Mouse (Mus musculus): Measurements from ENCODE around the gene Fat4. TPM values are rescaled to one million over a fixed set of nuclear protein-coding genes. Genes with fewer than 3 reads are reported as not detected.

Fat4 gene
- total RNA-seq, 2 experiments from 2014 or later: 2.0 to 3.6 TPM

DNA sequence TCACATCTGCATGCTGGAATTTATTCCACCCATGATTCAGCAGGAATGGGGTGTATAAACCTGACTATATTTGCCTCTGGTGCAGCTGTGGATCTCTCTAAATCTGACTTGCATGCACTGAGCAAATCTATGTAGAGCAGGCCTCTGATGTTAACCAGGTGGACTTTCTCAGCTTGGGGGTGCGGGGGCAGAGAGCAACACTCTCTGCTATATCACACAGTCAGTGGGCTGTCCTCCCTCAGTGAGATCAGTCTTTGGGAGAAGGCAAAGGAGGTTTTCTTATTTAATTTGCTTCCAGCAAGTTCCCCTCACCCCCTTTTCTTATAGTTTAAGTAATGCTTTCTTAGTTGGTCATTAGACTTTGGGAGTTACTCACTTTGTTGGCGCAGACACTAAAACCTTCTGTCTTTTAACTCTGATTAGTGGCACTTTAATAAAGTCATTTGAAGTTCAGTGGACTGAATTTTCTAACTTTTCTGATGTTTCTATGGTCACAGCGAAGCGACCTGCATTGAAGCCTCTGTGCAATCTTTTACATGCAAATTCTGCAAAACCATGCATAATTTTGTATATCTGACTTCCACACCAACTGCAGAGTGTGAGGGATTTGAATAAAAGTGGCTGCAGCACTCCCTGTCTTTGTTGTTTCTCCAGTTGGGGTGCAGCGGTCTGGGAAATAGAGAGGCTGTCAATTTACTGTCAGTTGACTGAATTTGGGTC, 26.2 kb downstream of the Fat4 start:
- intact Hi-C loops (cut with DNase I): no loop called here
- H3K27ac ChIP-seq: no peak overlapping the region
- no peak for TF ChIP-seq CTCF (IDR thresholded peaks at IDR 0.05)
- no peak for DNase-seq
- H3K4me3 ChIP-seq: no peak overlapping the region

DNA sequence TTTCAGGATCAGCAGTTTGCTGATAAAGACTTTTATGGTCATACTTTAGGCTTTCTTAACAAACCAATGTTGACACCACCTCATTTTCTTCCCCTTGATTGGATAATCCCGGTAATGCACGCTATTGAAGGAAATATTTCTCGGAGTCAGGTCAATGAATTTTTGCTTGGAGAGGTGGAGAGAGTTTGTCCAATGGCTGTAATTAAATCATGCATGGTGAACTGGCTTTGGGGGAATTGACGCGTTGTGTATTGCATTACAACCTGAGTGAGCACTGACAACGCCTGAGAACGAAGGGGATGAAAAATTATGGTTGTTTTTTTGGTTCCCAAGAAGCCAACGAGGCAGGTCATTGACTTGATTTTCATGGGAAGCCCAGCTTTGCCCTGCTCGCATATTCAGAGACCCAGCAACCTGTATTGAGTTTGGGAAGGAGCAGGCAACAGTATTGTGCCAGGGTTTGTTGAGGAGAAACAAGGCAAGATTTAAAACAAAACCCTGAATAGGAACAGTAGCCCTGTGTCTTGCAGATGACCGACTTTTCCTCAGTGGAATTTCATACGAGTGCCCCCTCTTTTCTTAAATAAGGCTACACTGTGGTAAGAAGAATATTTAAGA, 26.9 kb downstream of the Fat4 start:
- Histone ChIP-seq H3K4me3 (no peak overlapping the region), H3K27ac (no peak overlapping the region)
- TF ChIP-seq CTCF (IDR thresholded peaks at IDR 0.05): no peak
- intact Hi-C loops (cut with DNase I): no loop called here
- DNase-seq: no peak

DNA sequence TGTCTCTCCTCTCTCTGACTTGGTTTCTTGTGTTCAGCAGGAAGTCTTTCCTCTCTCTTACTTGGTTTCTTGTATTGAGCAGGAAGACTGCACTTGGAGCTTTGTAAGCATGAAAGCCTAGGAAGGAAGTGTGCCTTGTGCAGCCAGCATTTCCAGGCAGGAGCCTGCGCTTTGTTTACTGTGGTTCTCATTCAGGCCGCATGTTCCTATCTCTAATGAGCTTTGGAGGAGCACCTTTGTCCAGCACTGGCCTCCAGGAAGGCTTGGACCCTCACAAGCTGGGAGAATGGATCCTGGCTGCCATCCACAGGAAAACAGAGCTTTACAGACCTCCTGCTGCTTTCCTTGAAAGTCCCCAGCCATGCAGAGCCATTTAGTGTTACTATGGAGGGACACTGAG, 32.2 kb downstream of the Fat4 start:
- H3K27ac ChIP-seq: peak overlapping the region; percentile 46
- no peak for TF ChIP-seq CTCF (IDR thresholded peaks at IDR 0.05)
- DNase-seq: no peak
- intact Hi-C loops (cut with DNase I): no loop called here
- H3K4me3 ChIP-seq: no peak overlapping the region

DNA sequence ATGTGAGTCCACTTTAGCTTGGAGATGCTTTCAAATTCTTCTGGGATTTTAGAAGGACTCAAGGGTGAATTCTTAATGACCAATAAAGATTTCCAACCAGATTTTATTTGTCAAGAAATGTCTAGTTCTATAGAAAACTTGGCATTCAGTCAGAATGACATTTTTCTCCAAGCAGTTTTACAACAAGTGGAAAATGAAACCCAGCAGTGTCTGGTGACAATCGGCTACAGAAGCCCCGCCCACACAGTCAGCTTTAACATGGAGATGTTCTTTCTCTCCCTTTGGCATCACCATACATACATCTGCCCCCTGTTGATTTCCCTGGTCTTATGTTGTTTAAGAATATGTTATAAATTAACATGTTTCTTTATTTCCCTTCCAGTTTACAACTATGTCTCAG, 34.3 kb downstream of the Fat4 start:
- intact Hi-C loops (cut with DNase I): no loop called here
- no peak for TF ChIP-seq CTCF (IDR thresholded peaks at IDR 0.05)
- Histone ChIP-seq H3K4me3 (no peak overlapping the region), H3K27ac (no peak overlapping the region)
- no peak for DNase-seq

DNA sequence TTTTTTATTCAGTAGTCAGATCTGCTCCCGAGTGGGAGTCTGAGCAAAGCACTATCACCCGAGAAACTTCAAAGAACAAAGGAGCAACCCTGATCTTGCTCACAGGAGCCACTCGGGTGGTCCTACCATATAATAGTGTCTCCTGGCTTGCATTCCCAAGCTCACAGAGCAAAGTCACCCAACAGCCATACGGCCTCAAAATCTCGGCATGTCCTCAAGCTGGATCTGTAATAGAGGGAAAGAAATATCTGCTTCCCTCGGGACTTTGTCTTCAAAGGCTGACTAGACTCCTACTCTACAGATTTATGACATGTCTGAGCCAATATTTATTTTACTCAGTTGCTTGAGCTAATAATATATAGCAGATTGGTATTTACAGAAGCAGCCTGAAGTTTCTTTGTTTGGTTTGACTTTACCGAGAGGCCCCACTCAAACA, 36.5 kb downstream of the Fat4 start:
- intact Hi-C loops (cut with DNase I): no loop called here
- TF ChIP-seq CTCF (IDR thresholded peaks at IDR 0.05): no peak
- no peak overlapping the region for H3K4me3 ChIP-seq
- H3K27ac ChIP-seq: no peak overlapping the region
- no peak for DNase-seq

DNA sequence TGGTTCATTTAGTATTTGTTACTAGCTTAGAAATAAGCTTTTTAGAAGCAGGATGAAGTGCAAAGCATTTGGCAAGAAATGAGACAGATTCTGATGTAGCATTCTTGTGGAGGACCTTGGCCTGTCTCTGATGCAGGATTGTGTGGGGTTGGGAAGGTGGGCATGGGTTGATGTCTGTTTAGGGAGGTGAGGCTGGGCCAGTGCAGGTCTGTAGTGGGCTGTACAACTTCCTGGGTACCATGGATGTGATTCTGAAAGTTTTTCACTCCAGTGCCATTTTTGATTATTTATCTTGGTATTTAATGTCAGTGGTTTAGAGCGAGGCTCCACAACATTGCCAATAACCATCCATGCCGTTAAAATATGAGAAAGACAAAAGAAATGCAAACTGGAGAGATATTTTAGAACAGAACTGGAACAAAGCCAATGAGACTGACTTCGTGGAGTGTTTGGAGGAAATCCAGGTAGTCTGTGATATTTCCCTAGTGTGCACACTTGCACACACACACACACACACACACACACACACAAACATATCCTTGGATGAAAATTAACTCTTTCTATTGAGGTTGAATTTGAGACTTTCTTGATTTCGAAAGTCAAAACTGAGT, 41.4 kb downstream of the Fat4 start:
- no peak for TF ChIP-seq CTCF (IDR thresholded peaks at IDR 0.05)
- no peak for DNase-seq
- Histone ChIP-seq H3K27ac (no peak overlapping the region), H3K4me3 (no peak overlapping the region)
- intact Hi-C loops (cut with DNase I): no loop called here

DNA sequence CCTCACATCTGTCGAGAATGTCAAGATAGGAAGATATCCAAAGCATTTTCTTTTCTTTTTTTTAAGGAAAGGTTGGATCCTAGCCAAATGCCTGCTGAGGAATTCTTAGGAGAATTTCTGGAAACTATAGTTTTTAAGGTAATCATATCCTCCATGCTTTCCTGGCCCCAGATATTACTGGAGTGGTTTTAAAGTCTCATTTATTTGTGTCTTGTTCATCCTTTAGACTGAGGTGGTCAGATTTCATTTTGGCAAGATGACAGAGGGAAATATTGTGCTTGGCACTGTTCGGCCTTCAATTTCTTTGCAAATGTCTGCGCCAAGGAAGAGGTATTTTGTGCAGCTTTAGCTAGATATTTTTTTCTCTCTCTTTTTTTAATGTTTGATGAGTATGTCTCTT, 42.0 kb downstream of the Fat4 start:
- intact Hi-C loops (cut with DNase I): no loop called here
- no peak for TF ChIP-seq CTCF (IDR thresholded peaks at IDR 0.05)
- DNase-seq: no peak
- H3K27ac ChIP-seq: no peak overlapping the region
- H3K4me3 ChIP-seq: no peak overlapping the region

DNA sequence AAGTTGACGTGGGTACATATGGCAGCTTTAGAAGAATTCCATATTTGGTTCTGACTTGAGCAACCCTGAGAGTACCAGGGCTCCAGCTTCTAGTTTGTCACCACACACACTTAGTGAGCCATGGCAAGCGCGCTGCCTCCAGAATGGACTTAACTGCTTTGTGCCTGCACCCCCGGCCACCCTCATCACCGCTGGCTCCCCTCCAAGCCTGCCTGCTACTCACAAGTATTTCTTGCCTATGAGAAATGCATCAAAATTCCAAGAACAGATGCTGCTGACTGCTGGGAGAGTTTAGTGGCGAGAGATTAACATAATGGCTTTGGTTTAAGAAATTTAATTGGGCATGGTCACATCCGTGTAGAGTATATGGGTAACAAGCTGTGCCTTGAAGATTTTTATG, 48.0 kb downstream of the Fat4 start:
- intact Hi-C loops (cut with DNase I): no loop called here

DNA sequence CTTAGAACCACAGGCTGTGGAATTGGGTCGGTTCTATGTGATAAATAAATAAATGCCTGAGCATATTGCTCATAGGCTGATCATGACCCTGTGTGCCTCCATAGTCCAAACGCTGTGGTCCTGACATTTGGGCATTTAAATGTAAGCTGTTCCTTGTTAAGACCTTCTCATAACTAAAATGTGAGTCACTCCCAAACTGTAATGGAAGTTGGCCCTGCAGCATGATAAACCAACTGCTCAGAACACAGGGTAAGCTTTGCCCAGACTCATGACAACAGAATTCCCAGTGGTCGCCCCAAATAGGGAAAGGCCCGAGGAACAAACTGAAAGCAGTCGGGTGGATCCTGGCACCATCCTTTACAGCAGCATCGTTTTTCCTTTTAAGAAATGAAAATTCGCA, 49.7 kb downstream of the Fat4 start:
- H3K27ac ChIP-seq: peak overlapping the region; percentile 77
- DNase-seq: peak; percentile 31
- peak overlapping the region; percentile 55 for H3K4me3 ChIP-seq
- intact Hi-C loops (cut with DNase I): no loop called here
- TF ChIP-seq CTCF (IDR thresholded peaks at IDR 0.05): no peak

More for the DNA sequence above, 48.0 kb downstream of the Fat4 start:
- DNase-seq: peak; percentile 34
- H3K4me3 ChIP-seq: no peak overlapping the region
- H3K27ac ChIP-seq: no peak overlapping the region
- TF ChIP-seq CTCF (IDR thresholded peaks at IDR 0.05): no peak

DNA sequence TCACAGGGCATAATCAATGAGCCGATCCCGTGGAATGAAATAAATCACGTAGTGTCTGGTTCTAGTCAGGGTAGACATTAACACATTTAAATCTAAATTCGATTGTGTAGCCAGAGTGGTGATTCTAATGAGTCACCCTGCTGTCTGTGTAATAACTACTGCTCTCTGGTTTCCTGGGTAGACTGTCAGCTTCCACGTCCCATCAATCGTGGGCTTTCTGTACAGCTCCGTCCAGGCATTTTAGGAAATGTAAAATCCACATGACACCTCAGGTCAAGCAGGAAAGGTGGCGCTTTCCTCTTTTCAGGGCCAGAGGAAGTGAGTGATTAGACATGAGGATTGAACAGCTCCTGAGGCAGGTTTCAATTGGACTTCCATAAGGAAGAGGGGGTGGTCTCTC, 50.4 kb downstream of the Fat4 start:
- H3K27ac ChIP-seq: peak overlapping the region; percentile 77
- peak overlapping the region; percentile 55 for H3K4me3 ChIP-seq
- no peak for DNase-seq
- intact Hi-C loops (cut with DNase I): no loop called here
- TF ChIP-seq CTCF (IDR thresholded peaks at IDR 0.05): no peak

DNA sequence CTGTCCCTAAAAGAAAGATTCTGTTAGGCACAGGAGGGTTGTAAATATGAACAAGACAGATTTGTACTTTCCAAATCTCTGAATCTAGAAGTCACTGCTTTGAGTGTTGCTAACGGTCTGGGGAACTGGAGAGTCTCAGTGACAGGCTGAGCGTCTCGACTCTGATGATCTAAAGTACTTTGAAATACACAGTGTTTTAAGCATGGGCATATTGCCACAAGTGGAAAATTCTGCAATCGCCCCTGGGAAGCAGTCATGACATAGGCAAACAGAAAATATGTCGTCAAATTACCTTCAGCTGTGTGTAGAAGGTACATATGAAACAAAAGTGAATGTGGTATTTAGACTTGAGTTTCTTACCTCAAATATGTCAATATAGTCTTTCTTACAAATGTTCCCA, 51.4 kb downstream of the Fat4 start:
- Histone ChIP-seq H3K27ac (peak overlapping the region; percentile 77), H3K4me3 (no peak overlapping the region)
- DNase-seq: no peak
- TF ChIP-seq CTCF (IDR thresholded peaks at IDR 0.05): no peak
- intact Hi-C loops (cut with DNase I): no loop called here

DNA sequence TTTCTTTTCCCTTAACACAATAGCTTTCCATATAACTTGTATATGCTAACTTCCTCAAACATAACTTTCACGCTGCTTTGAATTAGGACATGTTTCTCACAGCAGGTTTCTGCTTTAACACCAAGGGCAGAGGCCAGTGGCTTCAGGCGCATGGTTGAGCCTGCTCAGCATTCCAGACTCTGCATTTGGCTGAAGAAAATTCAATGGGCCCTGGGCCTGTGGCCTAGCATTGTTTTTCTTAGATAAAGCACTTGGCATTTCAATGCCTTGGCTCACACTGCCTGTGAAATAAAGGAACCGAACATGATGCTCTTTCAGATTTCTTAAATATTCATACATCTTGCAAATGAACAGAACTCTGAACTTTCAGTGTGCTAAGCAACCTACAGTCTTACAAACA, 52.8 kb downstream of the Fat4 start:
- no peak overlapping the region for H3K4me3 ChIP-seq
- TF ChIP-seq CTCF (IDR thresholded peaks at IDR 0.05): no peak
- intact Hi-C loops (cut with DNase I): no loop called here
- peak overlapping the region; percentile 12 for H3K27ac ChIP-seq
- DNase-seq: peak; percentile 21

DNA sequence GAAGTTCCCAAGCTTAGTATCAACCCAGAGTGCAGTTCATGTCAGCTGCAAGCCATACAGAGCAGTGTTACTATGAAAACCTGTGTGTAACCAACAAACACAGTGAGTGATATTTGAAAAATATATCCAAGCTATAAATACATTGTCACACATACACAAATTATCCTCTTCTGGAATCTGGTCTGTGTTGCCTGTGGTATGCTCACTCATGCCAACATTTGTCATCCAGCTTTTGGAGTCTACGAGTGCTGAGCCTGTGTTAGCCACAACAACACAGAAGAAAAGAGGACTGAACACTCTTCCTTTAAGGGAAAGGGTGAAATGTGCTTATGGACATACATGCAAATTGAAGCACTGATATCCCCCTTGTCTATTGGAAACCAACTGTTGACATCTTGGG, 53.6 kb downstream of the Fat4 start:
- no peak for DNase-seq
- intact Hi-C loops (cut with DNase I): no loop called here
- no peak for TF ChIP-seq CTCF (IDR thresholded peaks at IDR 0.05)
- H3K27ac ChIP-seq: no peak overlapping the region
- H3K4me3 ChIP-seq: no peak overlapping the region
